Mouse (Mus musculus) R1 (cell line): ENCODE measurements around the gene Psen1.
A peak's percentile ranks its signal among the peaks of the same experiment; 100 is the strongest.

ENCODE experiments used
- DNase-seq: peaks from one replicate; pipeline ENCODE4 v3.0.0-alpha.2; 2018; ENCODE audit warnings: low read depth, low spot score

Psen1 gene

DNA sequence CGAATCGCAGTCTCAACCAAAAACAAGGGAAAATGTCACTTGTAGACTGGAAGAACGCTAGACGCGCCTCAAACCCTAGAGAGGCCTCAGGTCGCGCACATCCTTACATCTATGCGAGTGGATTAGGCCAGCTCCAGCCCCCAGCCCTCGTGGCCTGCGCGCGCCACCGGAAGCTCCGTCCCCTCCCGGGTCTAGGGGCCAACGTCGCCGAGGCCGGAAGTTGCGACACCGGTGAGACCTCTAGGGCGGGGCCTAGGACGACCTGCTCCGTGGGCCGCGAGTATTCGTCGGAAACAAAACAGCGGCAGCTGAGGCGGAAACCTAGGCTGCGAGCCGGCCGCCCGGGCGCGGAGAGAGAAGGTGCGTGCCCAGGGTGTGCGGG, at the start of gene Psen1:
Psen1 (plus strand) TSS at position 219 of the 382 bp plus-strand sequence.
- peak; percentile 94 for DNase-seq

- no peak for DNase-seq
Observed at GRCm38 (mm10) chr12:83641233-83641632, 46.7 kb upstream of the Psen1 start.

- no peak for DNase-seq
Observed at GRCm38 (mm10) chr12:83643116-83643515, 44.8 kb upstream of the Psen1 start.

DNA sequence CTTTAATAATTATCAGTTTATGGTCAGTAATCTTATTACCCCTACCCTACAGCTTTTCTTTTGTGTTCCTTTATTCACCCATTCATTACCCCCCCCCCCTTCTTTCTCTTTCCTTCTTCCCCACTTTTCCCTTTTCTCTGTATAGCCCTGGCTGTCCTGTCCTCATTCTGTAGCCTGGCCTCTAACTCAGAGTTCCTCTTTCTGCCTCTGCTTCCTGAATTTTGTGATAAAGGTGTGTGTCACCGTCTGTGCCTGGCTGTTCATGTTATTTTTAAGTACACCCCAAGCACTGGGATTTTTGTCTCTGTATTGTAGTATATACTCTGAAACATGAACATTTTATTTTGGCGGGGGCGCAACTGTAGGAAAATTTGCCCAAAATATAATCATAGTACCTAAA, 37.6 kb upstream of the Psen1 start:
- DNase-seq = no peak

DNA sequence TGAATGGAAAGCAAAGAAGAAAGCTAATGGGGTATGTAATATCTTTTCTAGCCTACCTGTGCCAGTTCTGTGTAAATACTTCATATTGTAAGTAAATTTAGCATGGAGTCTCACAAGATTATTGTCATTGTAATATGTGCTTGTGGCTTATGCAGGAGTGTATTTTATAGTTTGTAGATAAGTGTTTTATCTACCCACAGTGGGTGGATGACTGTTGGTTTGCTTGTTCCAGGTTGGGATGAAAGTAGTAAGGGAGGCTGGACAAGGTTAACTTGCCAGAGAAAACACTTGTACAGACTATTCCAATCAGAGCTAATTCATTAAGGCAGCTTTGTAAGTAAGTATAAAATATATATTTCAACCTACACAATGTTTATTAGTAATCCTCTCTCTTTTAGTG, 36.5 kb upstream of the Psen1 start:
- DNase-seq = no peak

- DNase-seq = no peak
Observed at GRCm38 (mm10) chr12:83685466-83685865, 2.5 kb upstream of the Psen1 start.

DNA sequence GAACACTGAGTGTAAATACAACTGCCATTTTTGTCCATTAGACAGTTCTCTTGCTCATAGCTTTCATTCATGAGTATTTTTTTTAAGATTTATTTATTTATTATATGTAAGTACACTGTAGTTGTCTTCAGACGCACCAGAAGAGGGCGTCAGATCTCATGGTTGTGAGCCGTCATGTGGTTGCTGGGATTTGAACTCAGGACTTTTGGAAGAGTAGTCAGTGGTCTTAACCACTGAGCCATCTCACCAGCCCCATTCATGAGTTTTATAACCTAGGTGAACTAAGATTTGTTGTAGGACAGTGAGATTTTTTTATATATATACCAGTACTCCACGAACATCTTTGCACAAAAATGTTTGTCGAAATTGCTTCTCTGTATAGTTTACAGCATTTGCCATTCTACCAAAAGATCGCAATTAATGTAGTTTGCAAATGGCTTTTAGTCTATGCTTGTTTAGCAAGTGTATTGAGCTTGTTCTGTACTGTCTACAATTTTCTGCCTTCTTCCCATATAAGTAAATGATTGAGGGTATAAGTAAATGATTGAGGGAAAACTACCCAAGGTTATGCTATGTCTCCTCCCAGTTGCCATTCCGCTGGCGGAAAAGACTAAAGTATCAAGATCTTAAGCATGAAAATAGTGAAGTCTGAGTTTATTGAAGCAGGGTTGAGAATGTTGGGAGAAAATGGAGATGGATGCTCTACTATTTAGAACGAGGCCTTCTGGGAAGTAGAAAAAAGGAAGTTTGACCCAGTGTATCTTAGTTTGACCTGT, 1.2 kb upstream of the Psen1 start:
- no peak for DNase-seq

GRCm38 (mm10) chr12:83688316-83689086, 549 bp downstream of the Psen1 start:
- DNase-seq = peak; percentile 70

- no peak for DNase-seq
Observed at GRCm38 (mm10) chr12:83689087-83689432, 1.1 kb downstream of the Psen1 start.

- no peak for DNase-seq
Observed at GRCm38 (mm10) chr12:83694011-83694410, 6.1 kb downstream of the Psen1 start.

- no peak for DNase-seq
Observed at GRCm38 (mm10) chr12:83694669-83695068, 6.7 kb downstream of the Psen1 start.

DNA sequence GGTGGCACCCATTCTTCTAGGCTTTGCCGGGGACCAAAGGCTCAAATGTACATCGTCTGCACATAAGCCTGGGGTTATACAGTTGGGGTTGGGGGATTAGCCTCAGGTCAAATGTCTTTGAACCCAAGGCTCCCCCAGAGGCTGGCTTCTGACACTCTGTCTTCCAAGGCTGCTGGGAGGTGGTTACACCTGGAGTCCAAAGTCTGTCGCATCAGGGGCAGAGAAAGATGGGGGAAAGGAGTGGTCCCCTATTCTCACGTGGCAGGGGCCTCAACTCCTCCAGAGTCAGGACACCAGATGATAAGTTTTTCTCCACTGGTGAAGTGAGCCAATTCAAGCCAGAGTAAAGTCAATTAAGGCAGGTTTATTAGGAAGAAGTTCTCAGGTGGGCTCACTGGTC, 10.7 kb downstream of the Psen1 start:
- DNase-seq = no peak

DNA sequence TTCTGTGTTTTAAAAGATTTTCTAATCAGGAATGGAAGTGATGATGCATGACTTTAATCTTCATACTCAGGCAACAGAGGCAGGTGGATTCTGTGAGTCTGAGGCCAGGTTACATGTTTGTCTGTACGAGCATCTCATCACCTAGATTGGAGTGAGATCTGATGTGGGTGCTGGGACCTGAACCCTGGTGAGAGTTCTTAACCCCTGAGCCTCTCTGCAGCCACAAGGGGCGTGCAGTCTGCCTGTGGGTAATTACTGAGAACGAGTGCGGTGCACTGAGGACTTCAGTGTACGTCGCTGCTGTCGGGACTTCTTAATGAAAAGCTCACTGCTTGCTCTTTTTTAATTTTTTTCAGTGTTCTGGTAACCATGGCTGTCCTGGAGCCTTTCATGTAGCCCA, 13.7 kb downstream of the Psen1 start:
- peak; percentile 32 for DNase-seq

- no peak for DNase-seq
Observed at GRCm38 (mm10) chr12:83702796-83703195, 14.8 kb downstream of the Psen1 start.

DNA sequence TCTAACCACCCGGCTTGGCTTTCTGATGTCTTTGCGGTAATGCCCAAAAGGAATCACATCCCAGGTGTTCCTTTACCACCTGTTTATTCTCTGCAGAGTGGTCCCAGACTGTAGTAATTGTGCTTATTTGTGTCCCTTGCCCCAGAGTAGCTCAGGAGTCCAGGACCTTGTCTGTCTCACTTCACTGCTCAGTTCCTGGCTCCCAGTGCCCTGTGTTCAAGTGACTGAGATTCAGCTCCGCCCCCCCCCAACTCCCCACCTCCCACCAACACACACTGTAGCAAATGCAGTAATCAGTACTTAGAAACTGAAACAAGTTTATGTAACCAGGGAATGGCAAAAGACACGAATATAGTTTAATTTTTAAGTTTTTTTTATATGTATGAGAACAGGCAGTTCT, 19.0 kb downstream of the Psen1 start:
- no peak for DNase-seq

- DNase-seq = no peak
Observed at GRCm38 (mm10) chr12:83708160-83709092, 20.5 kb downstream of the Psen1 start.

DNA sequence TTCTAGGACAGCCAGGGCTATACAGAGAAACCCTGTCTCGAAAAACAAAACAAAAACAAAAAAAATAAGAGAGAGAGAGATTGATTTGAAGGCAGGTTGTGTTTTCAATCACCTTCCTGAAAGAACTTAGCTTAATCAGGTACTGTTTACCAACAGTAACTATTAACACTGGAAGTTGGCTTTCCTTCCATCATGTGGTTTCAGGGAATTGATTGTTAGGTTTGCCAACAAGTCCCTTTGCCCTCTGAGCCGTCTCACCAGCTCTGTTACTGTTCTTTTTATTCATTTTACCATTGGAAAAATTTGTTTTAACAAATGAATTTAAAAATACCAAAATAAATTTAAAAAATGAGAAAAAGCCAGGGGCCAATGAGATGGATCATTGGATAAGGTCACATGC, 22.0 kb downstream of the Psen1 start:
- DNase-seq = no peak

DNA sequence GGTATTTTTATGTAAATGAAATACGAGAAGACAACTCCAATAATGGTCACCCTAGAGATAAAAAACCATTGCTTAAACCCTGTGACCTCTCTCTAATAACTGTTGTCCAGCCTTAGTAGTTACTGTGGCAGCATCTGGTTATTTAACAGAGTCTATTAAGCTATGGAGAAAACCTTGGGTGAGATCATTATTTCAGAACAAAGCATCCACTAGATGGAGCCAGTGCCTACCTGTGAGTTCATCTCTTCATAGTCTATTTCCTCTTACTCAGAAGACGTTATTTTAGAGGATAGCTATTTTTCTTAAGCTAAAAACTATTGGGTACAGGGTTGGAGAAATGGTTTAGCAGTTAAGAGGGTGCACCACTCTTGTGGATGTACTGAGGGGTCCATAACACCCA, 25.8 kb downstream of the Psen1 start:
- peak; percentile 52 for DNase-seq

- no peak for DNase-seq
Observed at GRCm38 (mm10) chr12:83716416-83717184, 28.6 kb downstream of the Psen1 start.

- peak; percentile 57 for DNase-seq
Observed at GRCm38 (mm10) chr12:83719431-83719830, 31.5 kb downstream of the Psen1 start.

DNA sequence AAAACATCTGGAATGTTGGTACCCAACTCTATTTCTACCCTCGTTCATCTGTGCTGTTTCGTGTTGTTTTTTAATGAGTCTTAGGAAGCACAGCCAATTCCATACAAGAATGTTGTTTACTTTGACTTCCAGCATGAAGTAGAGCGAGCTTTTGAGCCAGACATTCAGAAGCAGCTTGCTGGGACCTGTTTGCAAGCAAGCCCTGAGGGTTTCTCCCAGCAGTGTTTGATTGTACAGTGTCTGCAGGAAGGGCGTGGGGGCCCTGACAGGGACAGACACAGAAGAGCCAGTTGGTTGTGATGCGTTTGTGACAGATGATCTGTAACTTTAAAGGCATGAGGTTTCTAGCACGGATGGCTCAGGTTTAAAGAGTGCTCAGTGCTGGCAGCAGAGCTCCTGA, 33.3 kb downstream of the Psen1 start:
- DNase-seq = peak; percentile 21
